Mouse (Mus musculus): ENCODE data around the gene Tsc1. TPM values are rescaled to one million over a fixed set of nuclear protein-coding genes. Genes with fewer than 3 reads are reported as not detected.

Tsc1 gene
- polyA plus RNA-seq, 1 experiment from 2014 or later, result 13.8 TPM

DNA sequence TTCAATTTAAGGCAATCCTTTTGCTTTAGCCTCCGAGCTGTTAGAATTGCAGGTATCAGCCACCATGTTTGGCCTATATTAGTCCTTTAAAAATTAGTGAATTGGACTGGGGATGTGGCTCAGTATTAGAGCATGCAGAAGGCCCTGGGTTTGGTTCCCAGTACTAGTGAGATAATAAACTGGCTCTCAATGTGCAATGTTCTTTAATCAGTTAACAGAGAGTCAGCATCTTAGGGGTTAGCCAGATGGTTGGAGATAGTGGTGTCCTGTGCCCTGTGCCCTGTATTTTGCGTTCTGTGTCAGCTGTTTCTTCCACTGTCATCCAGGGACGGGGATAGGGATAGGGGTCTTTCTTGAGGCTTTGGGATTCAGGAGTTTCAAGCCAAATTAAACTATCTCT, 21.9 kb downstream of the Tsc1 start:
- H3K27ac ChIP-seq (ENCODE audit: low read length), result no peak overlapping the region
- no peaks in the 10 kb centered on the region for H3K9me3 ChIP-seq (ENCODE audit: control insufficient read depth, low read length)
- H3K9ac ChIP-seq (ENCODE audit: low read depth, low read length), result no peak overlapping the region
- 90% methylated on average over 3 of the region's 3 CpGs for WGBS
- no peak overlapping the region for H3K4me2 ChIP-seq (ENCODE audit: low read depth, low read length)
- H3K4me3 ChIP-seq (ENCODE audit: low read length), result no peak overlapping the region
- no peaks in the 10 kb centered on the region for H3K27me3 ChIP-seq (replicated peaks; ENCODE audit: control insufficient read depth, insufficient read depth, low read length)
- peaks cover 18% of the 10 kb centered on the region; the same call in 1 of the 2 replicates for H3K36me3 ChIP-seq (ENCODE audit: control insufficient read depth, insufficient read depth, low read length)
- H3K4me1 ChIP-seq (ENCODE audit: control insufficient read depth, insufficient read depth, low read length), result no peaks in the 10 kb centered on the region
- no peak for ATAC-seq

- Histone ChIP-seq H3K4me1 (ENCODE audit: control insufficient read depth, insufficient read depth, low read length) (no peaks in the 10 kb centered on the region), H3K4me3 (ENCODE audit: low read length) (no peak overlapping the region), H3K9me3 (ENCODE audit: control insufficient read depth, low read length) (no peaks in the 10 kb centered on the region), H3K27ac (ENCODE audit: low read length) (no peak overlapping the region), H3K4me2 (ENCODE audit: low read depth, low read length) (no peak overlapping the region), H3K27me3 (replicated peaks; ENCODE audit: control insufficient read depth, insufficient read depth, low read length) (no peaks in the 10 kb centered on the region), H3K36me3 (ENCODE audit: control insufficient read depth, insufficient read depth, low read length) (peaks cover 18% of the 10 kb centered on the region; the same call in 1 of the 2 replicates), H3K9ac (ENCODE audit: low read depth, low read length) (no peak overlapping the region)
- WGBS, result 64% methylated on average over 3 of the region's 3 CpGs
- no peak for ATAC-seq
These were observed 24.8 kb downstream of the Tsc1 start for GRCm38 (mm10) chr2:28665818-28666217.

- H3K36me3 ChIP-seq (ENCODE audit: control insufficient read depth, insufficient read depth, low read length), result peaks cover 6% of the 10 kb centered on the region; the same call in 1 of the 2 replicates
- no peak for ATAC-seq
These were observed 30.4 kb downstream of the Tsc1 start for GRCm38 (mm10) chr2:28671438-28671837.

DNA sequence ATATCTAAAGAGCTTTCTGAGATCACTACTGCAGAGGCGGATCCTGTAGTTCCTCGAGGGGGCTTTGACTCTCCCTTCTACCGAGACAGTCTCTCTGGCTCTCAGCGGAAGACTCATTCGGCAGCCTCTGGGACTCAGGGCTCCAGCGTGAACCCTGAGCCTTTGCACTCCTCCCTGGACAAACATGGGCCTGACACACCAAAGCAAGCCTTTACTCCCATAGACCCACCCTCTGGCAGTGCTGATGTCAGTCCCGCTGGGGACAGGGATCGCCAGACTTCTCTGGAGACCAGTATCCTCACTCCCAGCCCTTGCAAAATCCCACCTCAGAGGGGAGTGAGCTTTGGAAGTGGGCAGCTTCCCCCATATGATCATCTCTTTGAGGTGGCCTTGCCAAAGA, 35.0 kb downstream of the Tsc1 start:
- Histone ChIP-seq H3K27me3 (replicated peaks; ENCODE audit: control insufficient read depth, insufficient read depth, low read length) (no peaks in the 10 kb centered on the region), H3K4me2 (ENCODE audit: low read depth, low read length) (no peak overlapping the region), H3K4me1 (ENCODE audit: control insufficient read depth, insufficient read depth, low read length) (no peaks in the 10 kb centered on the region), H3K36me3 (ENCODE audit: control insufficient read depth, insufficient read depth, low read length) (0 out of 2 replicates have a peak, but pooled peaks cover 3% of the 10 kb centered on the region), H3K9me3 (ENCODE audit: control insufficient read depth, low read length) (no peaks in the 10 kb centered on the region), H3K9ac (ENCODE audit: low read depth, low read length) (no peak overlapping the region), H3K4me3 (ENCODE audit: low read length) (no peak overlapping the region), H3K27ac (ENCODE audit: low read length) (no peak overlapping the region)
- ATAC-seq, result 0 out of 2 replicates have a peak, but pooled peaks have one; percentile 26
- WGBS, result 80% methylated on average over 8 of the region's 8 CpGs

More at GRCm38 (mm10) chr2:28671438-28671837, 30.4 kb downstream of the Tsc1 start:
- no peaks in the 10 kb centered on the region for H3K27me3 ChIP-seq (replicated peaks; ENCODE audit: control insufficient read depth, insufficient read depth, low read length)
- WGBS, result 96% methylated on average over 2 of the region's 2 CpGs
- no peak overlapping the region for H3K4me3 ChIP-seq (ENCODE audit: low read length)
- no peaks in the 10 kb centered on the region for H3K4me1 ChIP-seq (ENCODE audit: control insufficient read depth, insufficient read depth, low read length)
- no peak overlapping the region for H3K9ac ChIP-seq (ENCODE audit: low read depth, low read length)
- H3K9me3 ChIP-seq (ENCODE audit: control insufficient read depth, low read length), result no peaks in the 10 kb centered on the region
- H3K4me2 ChIP-seq (ENCODE audit: low read depth, low read length), result no peak overlapping the region
- H3K27ac ChIP-seq (ENCODE audit: low read length), result no peak overlapping the region

DNA sequence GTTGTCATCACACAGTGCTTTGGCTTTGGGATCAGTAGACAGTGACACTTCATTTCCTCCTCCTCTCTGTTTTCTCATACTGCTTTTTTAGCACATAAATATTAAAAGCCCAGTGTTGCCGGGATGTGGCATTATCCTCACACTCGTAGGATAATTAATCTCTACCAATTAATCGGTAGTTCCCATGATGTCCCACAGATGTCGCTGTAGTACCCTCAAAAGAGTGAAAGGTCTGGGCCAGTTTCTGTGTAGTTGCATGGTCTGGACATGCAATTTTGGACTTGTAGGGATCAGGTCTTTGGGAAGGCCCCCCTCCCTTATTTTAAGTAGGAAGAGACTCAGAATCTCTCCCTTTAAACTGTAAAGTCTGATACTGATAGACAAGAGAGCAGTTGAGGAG, 39.7 kb downstream of the Tsc1 start:
- WGBS, result 40% methylated on average over 4 of the region's 4 CpGs
- Histone ChIP-seq H3K36me3 (ENCODE audit: control insufficient read depth, insufficient read depth, low read length) (peaks cover 4% of the 10 kb centered on the region), H3K27ac (ENCODE audit: low read length) (no peak overlapping the region)

GRCm38 (mm10) chr2:28681718-28682117, 40.7 kb downstream of the Tsc1 start:
- Histone ChIP-seq H3K4me2 (ENCODE audit: low read depth, low read length) (no peak overlapping the region), H3K27ac (ENCODE audit: low read length) (no peak overlapping the region), H3K4me3 (ENCODE audit: low read length) (no peak overlapping the region), H3K27me3 (replicated peaks; ENCODE audit: control insufficient read depth, insufficient read depth, low read length) (no peaks in the 10 kb centered on the region), H3K9ac (ENCODE audit: low read depth, low read length) (no peak overlapping the region), H3K4me1 (ENCODE audit: control insufficient read depth, insufficient read depth, low read length) (no peaks in the 10 kb centered on the region), H3K36me3 (ENCODE audit: control insufficient read depth, insufficient read depth, low read length) (peaks cover 7% of the 10 kb centered on the region), H3K9me3 (ENCODE audit: control insufficient read depth, low read length) (no peaks in the 10 kb centered on the region)
- 80% methylated on average over 4 of the region's 4 CpGs for WGBS
- no peak for ATAC-seq

More for the DNA sequence above, 39.7 kb downstream of the Tsc1 start:
- Histone ChIP-seq H3K4me1 (ENCODE audit: control insufficient read depth, insufficient read depth, low read length) (no peaks in the 10 kb centered on the region), H3K9me3 (ENCODE audit: control insufficient read depth, low read length) (no peaks in the 10 kb centered on the region), H3K27me3 (replicated peaks; ENCODE audit: control insufficient read depth, insufficient read depth, low read length) (no peaks in the 10 kb centered on the region), H3K4me3 (ENCODE audit: low read length) (no peak overlapping the region), H3K4me2 (ENCODE audit: low read depth, low read length) (no peak overlapping the region), H3K9ac (ENCODE audit: low read depth, low read length) (no peak overlapping the region)
- ATAC-seq, result no peak

GRCm38 (mm10) chr2:28685895-28686294, 44.9 kb downstream of the Tsc1 start:
- Histone ChIP-seq H3K27me3 (replicated peaks; ENCODE audit: control insufficient read depth, insufficient read depth, low read length) (no peaks in the 10 kb centered on the region), H3K27ac (ENCODE audit: low read length) (no peak overlapping the region), H3K9me3 (ENCODE audit: control insufficient read depth, low read length) (no peaks in the 10 kb centered on the region), H3K9ac (ENCODE audit: low read depth, low read length) (no peak overlapping the region), H3K4me2 (ENCODE audit: low read depth, low read length) (no peak overlapping the region), H3K4me3 (ENCODE audit: low read length) (no peak overlapping the region), H3K4me1 (ENCODE audit: control insufficient read depth, insufficient read depth, low read length) (no peaks in the 10 kb centered on the region), H3K36me3 (ENCODE audit: control insufficient read depth, insufficient read depth, low read length) (peaks cover 8% of the 10 kb centered on the region)
- ATAC-seq, result no peak
- 86% methylated on average over 7 of the region's 7 CpGs for WGBS

GRCm38 (mm10) chr2:28688431-28688830, 47.4 kb downstream of the Tsc1 start:
- Histone ChIP-seq H3K9me3 (ENCODE audit: control insufficient read depth, low read length) (no peaks in the 10 kb centered on the region), H3K36me3 (ENCODE audit: control insufficient read depth, insufficient read depth, low read length) (0 out of 2 replicates have a peak, but pooled peaks cover 4% of the 10 kb centered on the region), H3K4me1 (ENCODE audit: control insufficient read depth, insufficient read depth, low read length) (no peaks in the 10 kb centered on the region), H3K9ac (ENCODE audit: low read depth, low read length) (no peak overlapping the region), H3K4me3 (ENCODE audit: low read length) (no peak overlapping the region), H3K4me2 (ENCODE audit: low read depth, low read length) (no peak overlapping the region), H3K27me3 (replicated peaks; ENCODE audit: control insufficient read depth, insufficient read depth, low read length) (no peaks in the 10 kb centered on the region), H3K27ac (ENCODE audit: low read length) (no peak overlapping the region)
- no peak for ATAC-seq
- WGBS, result 45% methylated on average over 3 of the region's 3 CpGs

GRCm38 (mm10) chr2:28692692-28693091, 51.7 kb downstream of the Tsc1 start:
- no peak for ATAC-seq
- Histone ChIP-seq H3K27ac (ENCODE audit: low read length) (no peak overlapping the region), H3K36me3 (ENCODE audit: control insufficient read depth, insufficient read depth, low read length) (no peaks in the 10 kb centered on the region), H3K9me3 (ENCODE audit: control insufficient read depth, low read length) (no peaks in the 10 kb centered on the region), H3K9ac (ENCODE audit: low read depth, low read length) (no peak overlapping the region), H3K4me3 (ENCODE audit: low read length) (no peak overlapping the region), H3K4me1 (ENCODE audit: control insufficient read depth, insufficient read depth, low read length) (no peaks in the 10 kb centered on the region), H3K27me3 (replicated peaks; ENCODE audit: control insufficient read depth, insufficient read depth, low read length) (no peaks in the 10 kb centered on the region), H3K4me2 (ENCODE audit: low read depth, low read length) (no peak overlapping the region)
- 80% methylated on average over 9 of the region's 9 CpGs for WGBS

DNA sequence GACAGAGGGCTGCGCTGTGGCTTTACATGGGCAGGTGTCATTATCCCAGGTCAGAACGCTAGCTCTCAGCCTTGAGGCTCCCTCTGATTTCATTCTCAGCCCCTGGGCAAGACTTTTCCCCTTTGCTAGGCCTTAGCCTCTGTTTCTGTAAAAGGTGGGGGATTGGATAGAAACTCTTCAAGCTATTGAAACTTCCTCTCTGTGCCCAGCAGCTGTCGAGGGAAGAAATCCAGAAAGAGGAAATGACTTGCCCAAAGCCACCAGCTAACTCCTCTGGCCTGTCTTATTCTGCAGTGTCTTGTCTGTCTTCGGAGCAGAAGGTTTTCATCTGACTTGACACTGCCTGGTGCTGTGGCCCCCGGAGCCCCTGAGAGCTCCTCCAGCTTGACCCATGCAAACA, 57.5 kb downstream of the Tsc1 start:
- Histone ChIP-seq H3K9ac (ENCODE audit: low read depth, low read length) (no peak overlapping the region), H3K4me2 (ENCODE audit: low read depth, low read length) (no peak overlapping the region), H3K4me3 (ENCODE audit: low read length) (no peak overlapping the region), H3K27me3 (replicated peaks; ENCODE audit: control insufficient read depth, insufficient read depth, low read length) (no peaks in the 10 kb centered on the region), H3K9me3 (ENCODE audit: control insufficient read depth, low read length) (no peaks in the 10 kb centered on the region), H3K27ac (ENCODE audit: low read length) (no peak overlapping the region), H3K4me1 (ENCODE audit: control insufficient read depth, insufficient read depth, low read length) (peaks cover 8% of the 10 kb centered on the region), H3K36me3 (ENCODE audit: control insufficient read depth, insufficient read depth, low read length) (no peaks in the 10 kb centered on the region)
- ATAC-seq, result no peak
- 80% methylated on average over 5 of the region's 5 CpGs for WGBS

Measured in intestine, embryonic 16.5 days (tissue).